Mouse (Mus musculus): ENCODE data around the gene Mbtps2.

Mbtps2 gene

DNA sequence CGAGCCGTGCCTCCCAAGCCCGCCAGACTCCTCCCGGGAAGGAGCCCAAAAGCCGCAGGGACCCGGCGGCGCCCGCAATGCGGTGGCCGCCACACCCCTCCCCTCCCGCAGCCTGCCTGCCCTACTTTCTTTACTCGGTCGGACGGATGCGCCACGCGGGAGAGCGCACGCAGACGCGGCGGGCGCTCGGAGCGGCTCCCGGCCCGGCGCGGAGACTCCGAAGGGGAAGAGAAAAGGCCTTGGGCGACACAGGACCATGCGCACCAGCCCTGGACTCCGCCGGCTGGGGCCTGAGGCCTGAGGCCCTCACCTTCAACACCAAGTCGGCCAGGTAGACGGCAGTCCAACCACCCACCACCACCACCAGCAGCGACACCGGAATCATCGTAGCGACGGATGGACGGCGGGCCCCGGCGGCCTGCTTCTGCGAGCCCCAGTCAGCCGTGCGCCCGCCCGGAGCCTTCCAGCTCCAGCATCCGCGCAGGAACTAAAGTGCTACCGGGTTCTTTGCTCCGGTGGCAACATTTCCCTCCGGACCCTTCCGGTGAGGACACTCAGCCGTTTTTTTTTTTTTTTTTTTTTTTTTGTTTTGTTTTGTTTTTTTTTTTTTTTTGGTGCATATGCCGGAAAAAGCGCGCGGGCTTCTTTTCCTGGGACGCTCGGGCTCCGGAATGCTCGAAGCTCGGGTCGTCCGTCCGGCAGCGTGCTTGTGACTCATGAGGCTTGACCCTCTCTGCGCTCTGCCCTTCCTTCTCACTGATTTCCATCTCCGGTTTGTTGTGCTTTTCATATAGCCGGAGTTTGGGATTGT is at the start of gene Mbtps2:
Gene Mbtps2, minus strand, starts transcription at position 530 of the 811 bp plus-strand sequence.
- DNase-seq (ENCODE audit: low read depth, low spot score) = peak; percentile 44

DNA sequence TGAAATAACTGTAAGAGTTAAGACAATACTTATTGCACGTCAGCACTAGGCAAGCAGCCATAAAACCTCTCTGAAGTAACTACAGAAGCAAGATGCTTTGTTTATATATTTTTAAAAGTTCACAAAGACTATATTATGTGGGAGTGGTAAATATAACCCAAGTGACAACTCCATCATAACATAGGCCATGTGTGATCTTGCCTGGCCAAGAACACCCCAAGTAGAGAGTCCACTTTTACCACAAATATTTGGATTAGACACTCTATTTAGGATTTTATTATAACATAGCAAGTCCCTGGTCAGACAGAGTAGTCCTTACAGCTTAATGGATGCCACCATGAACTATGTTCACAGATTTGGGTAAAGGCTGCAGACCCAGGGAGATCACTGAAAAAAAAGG is 47.9 kb upstream of the Mbtps2 start:
- no peak for DNase-seq (ENCODE audit: low read depth, low spot score)

DNA sequence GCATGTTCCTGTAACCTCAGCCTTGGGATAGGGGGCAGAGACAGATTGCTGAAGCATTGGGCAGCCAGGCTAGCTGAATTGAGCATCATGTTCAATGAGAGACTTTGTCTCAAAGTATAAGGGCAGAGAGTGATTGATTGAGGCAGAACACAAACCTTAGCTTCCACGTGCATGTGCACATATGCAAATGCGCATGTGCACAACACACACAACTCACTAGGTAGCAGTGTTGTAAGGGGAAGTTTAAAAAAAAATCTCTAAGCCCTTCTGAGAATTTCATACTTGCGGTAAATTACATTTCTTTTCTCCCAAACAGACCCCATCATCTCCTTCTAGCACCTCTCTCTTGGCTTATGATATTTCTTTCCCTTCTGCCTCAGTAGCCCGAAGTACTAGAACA is 46.2 kb upstream of the Mbtps2 start:
- DNase-seq (ENCODE audit: low read depth, low spot score) = no peak

DNA sequence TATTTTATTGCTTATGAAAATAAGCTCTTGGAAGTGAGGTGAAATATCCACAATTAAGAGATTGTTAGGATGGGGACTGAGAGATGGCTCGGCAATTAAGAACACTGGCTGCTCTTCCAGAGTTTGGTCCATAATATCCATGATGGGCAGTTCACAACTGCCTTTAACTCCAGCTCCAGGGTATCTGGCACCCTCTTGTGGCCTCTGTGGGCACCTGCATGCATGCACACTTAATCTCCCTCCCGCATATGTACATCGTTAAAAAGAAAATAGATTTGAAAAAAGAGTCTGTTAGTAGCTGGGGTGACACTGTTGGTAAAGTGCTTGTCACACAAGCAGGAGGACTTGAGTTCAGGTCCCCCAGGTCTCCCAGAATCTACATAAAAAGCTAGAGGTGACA is 45.8 kb upstream of the Mbtps2 start:
- DNase-seq (ENCODE audit: low read depth, low spot score) = peak; percentile 20

DNA sequence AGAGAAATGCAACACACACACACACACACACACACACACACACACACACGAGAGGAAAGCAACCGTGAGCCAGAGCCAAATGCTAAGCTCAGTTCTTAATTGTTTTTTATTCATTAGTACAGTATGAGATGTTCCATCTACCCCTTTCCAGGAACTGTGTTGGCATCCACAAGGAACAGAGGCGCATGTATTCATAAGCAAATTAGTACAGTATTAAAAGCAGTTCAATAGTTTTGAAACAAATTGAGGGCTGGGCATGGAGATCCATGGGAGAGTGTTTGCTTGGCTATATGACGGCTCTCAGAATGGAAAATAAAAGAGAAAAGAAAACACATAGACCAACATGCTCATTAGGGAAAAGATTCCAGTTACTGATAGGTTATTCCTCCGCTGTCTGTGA is 44.3 kb upstream of the Mbtps2 start:
- DNase-seq (ENCODE audit: low read depth, low spot score) = no peak

DNA sequence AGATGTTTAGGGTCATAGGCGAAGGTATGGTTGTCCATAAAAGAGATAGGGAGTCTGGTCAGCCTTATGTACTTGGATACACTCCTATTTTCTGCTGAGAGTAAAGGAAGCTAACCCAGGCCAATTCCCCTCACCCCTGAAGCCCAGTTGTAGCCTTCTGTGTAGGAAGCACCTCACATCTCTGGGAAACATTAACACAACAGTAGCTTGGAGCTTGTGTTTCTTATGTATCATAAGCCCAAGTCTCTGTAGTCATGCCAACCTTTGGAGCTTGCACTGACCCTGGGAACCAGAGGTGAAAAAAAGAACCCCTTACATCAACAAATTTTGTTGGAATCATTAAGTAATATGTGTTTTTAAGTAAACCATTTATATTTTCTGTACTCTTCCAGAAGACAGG is 38.7 kb upstream of the Mbtps2 start:
- no peak for DNase-seq (ENCODE audit: low read depth, low spot score)

DNA sequence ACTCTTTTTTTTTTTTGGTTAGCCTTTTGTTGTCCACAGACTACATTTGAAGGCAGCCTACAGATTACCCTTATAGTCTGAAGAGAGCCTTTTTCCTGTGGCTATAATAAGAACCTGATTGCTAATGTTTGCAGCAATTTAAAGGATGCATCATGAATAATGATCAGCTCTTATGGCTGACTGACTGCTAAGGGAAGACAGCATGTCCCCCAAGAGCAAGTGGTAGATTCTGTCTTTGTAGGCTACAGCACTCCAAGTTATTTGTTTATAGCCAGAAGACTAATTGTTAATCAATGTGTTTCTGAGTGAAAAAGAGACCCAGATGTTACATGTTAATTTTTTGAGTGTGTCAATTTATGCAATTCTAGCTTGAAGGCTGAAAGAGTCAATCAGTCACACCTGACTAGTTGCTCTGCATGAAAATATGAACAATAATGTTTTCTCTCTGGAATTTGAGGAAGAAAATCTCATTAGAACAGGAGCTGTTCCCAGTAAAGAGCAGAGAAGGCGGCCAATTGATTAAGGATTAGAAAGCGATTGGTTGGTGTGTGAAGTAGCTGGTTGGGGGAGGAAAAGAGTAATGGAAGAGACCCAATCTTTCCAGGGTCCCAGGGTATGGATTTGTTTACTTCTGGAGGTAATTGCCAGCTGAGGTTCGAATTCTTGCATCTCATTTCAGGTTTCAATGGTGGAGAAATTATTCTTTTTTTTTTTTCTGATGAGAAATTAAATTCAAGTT is 35.3 kb upstream of the Mbtps2 start:
- DNase-seq (ENCODE audit: low read depth, low spot score) = no peak

DNA sequence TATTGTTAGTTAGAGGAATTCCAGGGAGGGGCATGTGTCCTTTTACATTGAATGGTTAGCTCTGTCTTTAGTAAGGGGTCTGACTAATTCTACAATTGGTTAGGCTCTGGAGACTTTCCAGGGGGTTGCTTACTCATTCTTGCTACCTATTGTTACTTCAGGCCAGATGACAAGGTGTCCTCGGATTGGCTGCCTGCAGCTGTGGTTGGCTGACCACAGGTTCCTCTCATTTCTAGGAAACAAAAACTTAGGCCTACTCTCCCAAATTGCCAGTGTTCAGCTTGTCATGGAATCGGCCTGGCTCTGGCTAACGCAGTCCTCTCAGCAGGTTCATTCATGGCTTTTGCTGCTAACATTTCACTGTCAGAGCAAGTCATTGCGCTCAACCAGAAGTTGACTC is 31.8 kb upstream of the Mbtps2 start:
- no peak for DNase-seq (ENCODE audit: low read depth, low spot score)

DNA sequence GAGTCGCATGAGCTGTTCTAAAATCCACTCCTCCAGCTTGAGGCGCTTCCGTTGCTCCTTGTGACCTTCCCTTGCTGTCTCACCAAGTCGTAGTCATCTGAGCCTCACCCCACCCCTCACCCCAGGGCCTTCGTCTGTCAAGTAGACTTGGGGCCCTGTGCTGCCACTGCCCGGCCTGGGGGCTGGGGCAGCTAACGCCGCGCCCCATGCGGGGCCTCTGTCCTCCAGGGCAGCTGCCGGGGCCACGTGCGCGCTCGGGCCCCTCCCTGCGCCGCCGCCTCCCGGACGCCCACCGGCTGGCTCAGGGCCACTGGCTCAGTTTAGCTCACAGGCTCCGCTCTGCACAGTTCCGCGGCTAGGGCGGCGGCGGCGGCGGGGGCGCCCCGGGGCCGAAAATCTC is 14.4 kb upstream of the Mbtps2 start:
- no peak for DNase-seq (ENCODE audit: low read depth, low spot score)

DNA sequence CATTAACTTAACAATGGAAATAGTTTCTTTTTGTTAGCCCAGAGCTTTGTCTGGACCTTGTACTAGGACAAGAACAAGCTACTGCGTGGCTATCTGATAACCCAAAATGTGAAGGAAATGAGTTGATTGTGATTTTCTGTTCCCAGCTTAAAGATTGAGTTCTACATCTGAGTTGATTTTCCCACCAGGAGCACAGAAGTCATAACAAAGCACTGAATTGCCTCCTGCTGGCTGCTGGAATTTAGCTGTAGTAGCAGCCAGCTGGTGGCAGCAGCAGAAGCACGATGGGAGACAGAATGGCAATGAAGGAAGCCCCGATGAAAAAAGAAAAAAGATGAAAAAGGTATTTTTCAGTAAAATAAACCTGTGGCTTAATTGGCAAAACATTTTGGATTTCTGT is 2.9 kb upstream of the Mbtps2 start:
- no peak for DNase-seq (ENCODE audit: low read depth, low spot score)

DNA sequence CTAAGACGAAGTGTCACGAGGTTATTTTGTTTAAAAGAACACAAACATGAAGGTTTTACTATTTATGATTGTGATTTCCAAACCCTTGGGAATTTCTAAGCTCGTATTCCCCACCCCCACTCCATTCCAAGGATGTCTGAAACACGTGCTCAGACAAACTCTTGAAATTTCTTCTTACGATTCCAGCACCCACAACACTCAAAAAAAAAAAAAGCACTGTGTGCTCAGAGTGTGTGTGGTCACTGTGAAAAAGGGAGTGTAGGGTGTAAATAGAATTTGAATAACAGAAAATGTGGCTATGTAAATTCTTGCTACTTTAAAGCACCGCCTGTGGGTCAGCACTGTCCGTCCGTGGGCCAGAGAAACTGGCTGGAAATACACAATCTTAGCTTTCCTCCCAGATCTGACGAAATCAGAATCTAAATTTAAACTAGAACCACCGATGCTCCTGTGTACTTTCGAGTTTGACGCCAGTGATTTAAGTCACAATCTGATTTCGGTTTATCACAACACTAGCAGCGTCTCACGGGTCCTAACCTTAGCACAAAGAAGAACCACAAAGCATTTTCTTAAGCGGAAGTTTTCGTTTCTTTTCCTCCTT is 830 bp downstream of the Mbtps2 start:
- no peak for DNase-seq (ENCODE audit: low read depth, low spot score)

DNA sequence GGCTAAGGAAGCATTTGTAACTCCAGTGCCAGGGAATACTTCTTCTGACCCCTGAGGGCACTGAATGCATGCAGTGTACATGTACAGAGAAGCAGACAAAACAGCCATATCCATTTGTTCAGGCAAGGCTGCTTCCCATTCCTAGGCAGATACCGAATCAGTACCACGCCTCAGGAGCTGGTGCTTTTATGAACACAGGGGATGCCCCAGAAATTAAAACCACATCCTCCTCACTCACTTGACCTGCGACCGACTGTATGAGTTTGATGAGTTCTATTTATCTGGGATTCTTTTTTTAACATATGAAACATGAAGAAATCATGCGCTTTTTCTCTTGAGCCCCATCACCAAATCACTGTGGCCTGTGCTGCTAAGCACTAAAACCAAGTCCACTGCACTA is 1.7 kb downstream of the Mbtps2 start:
- no peak for DNase-seq (ENCODE audit: low read depth, low spot score)

DNA sequence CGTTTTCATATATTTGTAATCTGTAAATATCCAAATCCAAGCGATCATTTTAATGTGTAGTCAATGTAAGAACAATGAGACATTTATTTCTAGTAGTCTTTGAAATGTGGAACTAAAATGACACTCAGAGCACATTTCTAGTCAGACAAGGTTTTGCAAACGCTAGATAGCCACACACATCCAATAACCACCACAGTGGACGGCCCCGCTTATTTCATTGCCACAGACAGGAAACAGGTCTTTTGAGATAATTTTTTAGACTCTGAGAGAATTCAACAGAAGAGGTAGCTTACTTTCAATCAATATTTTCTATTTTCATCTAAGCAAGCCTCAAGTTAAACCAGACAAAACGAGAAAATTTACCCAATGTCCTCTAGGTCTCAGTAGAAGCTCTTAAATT is 2.6 kb downstream of the Mbtps2 start:
- no peak for DNase-seq (ENCODE audit: low read depth, low spot score)

DNA sequence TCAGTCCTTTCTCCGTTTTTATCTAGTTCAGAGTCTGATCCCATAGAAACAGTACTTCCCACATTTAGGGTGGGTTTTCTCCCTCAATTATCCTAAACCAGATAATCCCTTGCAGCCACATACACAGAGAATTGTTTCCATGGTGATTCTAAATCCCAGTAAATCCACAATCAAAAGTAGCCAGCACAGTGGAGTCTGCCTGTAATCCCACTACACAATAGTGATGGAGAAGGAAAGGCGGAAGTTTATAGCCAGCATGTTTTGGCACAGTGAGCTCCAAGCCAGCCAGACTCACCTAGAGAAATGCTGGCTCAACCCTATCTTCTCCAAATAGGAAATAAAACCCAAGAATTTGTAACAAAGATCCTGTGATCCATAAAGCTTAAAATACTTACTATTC is 3.9 kb downstream of the Mbtps2 start:
- DNase-seq (ENCODE audit: low read depth, low spot score) = no peak

DNA sequence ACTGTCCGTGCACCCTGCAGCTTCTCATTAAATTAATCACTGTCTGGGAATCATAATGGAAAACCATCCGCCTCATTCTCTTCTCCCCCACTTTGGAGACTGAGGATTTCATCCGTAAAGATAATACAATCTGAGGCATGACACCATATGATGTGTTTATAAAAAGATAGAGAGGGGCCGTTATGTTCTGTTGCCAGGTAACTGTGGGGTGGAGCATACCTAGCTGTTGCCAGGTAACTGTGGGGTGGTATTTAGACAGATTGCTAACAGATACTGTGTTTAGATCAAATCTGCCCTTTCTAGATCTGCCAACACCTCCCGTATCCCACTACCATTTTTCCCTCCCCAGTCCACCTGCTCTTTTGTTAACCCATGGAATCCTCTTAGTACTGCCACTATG is 11.5 kb downstream of the Mbtps2 start:
- DNase-seq (ENCODE audit: low read depth, low spot score) = no peak

DNA sequence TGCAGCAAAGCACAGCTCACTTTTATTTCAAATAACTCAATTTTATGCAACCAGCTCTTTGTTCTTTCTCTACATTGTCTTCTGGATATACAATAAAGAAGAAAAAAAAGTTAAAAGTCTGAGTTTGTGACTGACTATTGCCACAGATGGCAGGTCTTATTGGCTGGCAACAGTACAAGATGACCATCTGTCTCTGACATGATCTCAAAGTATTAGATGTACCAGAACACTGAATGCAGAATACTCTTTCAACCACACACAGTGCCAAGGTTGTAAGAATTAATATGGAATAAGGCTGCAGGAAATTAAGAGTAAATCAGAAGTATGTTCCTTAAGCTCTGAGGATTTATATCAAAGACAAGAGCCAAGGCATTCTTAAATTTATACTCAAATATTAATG is 12.1 kb downstream of the Mbtps2 start:
- DNase-seq (ENCODE audit: low read depth, low spot score) = no peak

DNA sequence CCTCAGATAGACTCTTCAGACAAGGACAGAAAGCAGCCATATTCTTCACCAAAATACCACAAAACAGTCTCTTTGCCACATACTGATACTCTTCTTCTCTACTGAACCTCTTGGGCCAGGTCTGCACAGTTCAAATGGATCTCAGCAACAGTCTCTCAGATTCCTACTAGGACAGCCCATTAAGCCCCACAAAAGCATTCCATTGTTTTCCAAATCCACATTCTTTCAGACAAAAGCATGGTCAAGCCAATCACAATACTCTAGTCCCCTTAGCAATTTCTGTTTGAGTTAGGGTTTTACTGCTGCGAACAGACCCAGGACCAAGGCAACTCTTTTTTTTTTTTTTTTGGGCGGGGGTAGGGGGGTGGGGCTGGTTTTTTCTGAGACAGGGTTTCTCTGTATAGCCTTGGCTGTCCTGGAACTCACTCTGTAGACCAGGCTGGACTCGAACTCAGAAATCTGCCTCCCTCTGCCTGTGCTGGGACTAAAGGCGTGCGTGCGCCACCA is 19.4 kb downstream of the Mbtps2 start:
- DNase-seq (ENCODE audit: low read depth, low spot score) = no peak

DNA sequence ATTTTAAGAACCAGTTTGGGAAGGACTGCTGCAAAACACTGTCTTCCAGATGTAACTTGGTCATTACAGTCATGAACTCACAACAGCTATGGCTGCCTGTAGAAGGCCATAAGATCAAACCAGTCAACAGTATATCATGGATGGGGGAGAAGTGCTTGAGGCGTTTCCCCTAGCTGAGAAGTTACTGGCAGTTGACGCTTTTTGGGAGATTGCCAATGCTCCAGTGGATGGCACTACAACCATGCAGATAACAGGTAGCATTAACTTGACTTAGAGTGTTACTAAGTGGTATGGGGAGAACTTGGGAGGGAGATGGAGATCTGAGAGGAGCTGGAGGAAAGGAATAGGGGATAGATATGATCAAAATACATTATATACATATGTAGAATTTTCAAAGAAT is 23.8 kb downstream of the Mbtps2 start:
- DNase-seq (ENCODE audit: low read depth, low spot score) = no peak

DNA sequence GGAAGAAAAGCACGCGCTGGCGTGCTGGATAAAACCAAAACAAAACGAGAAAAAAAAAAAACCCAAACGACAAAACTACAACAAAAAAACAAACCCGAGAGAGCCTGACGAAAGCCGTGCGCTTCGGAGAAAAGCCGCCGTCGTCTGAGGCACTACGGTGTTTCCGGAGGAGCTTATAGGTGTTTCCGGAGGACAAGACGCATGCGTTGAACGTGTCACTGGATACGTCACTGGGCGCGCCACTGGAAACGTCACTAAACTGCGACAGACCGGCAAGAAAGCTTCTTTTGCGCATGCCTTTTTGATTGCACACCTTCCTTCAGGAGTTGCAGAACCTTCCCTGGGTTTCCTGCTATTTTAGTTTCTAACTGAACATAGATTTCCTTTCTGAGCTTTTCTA is 29.7 kb downstream of the Mbtps2 start, which contains the start of gene Yy2:
Gene Yy2, minus strand, starts transcription at position 146 of the 400 bp plus-strand sequence.
- DNase-seq (ENCODE audit: low read depth, low spot score) = no peak

DNA sequence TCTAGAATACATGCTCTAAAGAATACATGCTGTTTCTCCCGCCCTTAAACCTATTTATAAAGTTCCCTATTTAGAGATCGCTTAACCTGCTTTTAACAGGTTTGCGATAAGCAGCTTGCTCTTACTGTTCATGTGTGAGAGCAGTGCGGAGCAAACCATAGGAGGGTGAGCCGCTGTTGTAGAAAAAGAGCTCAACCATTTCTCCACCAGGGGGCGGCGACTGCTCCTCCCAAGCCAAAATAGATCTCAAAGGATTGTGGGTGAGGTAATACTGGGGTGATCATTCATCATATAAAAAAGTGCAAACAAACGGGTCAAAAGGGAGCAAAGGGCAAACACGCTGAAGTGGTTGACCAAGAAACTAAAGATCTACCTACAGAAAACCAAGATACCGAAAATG is 34.7 kb downstream of the Mbtps2 start:
- DNase-seq (ENCODE audit: low read depth, low spot score) = no peak

DNA sequence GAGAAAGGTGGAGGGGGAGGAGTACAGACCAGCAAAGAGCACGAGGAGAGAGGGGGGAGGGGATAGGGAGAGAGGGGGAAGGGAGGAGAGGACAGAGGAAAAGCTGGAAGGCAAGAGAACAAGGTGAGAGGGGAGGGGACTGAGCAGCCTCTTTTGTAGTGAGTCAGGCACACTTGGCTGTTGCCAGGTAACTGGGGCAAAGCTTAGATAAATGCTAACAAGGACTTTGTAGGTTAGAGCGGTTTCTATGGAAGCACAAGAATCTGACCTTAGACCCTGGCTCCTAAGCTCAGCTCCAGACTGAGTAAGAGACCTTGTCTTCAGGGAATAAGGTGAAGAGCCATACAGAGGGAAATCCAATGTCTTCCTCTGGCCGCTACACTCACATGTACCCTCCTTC is 51.4 kb downstream of the Mbtps2 start:
- DNase-seq (ENCODE audit: low read depth, low spot score) = no peak

DNA sequence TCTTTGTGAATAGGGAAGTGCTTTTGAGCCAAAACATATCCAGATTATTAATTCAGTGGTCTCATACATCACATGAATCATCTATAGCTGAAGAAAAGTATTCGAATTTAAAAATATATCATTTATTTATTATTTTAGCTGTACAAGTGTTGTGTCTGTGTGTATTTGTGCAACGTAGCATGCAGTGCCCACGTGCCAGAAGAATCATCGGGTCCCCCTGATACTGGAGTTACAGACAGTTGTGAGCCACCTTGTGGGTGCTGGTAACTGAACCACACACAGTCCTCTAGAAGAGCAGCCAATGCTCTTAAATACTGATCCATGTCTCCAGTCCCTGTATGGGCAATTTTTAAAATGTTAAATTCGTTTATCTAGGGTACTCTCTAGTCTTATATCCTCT is 92.1 kb downstream of the Mbtps2 start:
- no peak for DNase-seq (ENCODE audit: low read depth, low spot score)

DNA sequence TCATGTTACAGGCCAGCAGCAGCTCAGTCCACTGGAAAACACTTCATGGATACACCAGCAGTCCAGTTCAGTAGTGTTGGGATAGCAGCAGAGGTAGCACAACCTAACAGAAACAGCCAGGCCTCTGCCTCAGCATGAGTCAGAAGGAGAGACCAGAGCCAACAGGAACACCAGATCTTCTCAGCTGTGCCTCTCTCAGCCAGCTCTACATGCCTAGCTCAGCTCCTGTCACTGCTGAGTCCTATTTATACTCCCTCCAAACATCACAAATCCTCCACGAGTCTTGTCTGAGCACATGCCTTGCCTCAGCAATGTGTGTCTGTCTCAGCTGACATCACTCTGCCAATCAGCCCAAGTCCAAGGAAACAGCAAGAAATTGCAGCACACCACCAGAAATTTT is 94.0 kb downstream of the Mbtps2 start:
- peak; percentile 74 for DNase-seq (ENCODE audit: low read depth, low spot score)
